Mouse (Mus musculus): Measurements from ENCODE around the gene Abi1. TPM values are rescaled to one million over a fixed set of nuclear protein-coding genes. Genes with fewer than 3 reads are reported as not detected.

The Abi1 gene
- polyA plus RNA-seq, 1 experiment from 2014 or later, result 67.7 TPM

DNA sequence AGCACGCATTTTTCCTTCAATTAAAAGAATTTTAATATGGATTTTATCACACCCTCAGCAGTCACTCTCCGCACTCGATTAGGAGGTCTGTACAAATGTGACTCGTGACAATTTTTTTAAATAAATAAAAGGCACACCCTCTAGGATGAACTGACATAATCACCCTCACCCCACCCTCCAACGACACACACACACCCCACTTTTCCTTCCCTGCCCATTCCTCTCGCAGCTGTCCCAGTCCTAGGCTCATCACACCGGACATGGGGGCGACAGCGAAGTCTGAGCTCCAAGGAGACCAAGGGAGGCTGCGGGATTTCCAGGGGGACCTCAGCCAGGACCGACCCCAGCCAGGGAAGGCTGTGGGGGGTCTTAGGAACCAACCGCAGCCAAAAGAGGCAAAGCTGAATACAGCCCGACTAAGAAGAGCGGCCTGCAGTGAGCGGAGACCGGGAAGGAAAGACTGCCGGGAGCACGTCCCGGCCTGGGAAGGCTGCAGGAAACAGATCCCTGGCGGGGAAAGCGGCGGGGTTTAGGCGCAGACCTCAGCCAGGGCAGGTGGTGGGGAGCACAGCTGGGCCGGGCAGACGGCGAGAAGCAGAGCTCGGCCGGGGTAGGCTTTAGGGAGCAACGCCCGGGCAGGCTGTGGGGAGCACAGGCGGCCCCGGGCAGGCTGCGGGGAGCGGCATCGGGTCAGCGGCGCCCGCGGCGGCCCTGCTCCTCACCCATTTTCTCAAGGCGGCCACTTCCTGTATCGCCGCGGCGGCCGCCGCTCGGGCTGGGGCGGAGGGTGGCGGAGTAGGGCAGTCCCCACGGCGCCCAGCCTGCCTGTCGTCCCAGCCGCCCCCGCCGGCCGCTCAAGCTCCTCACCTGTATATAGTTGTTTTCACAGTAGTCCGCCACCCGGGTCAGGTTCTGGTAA lies 700 bp downstream of the Abi1 start:
- Histone ChIP-seq H3K4me1 (ENCODE audit: control insufficient read depth, insufficient read depth, low read length) (peaks cover 5% of the 10 kb centered on the region), H3K9ac (ENCODE audit: low read length) (peak overlapping the region; percentile 96), H3K27ac (ENCODE audit: low read depth, low read length) (peak overlapping the region; percentile 97), H3K27me3 (replicated peaks; ENCODE audit: control insufficient read depth, insufficient read depth, low read length) (no peaks in the 10 kb centered on the region), H3K36me3 (ENCODE audit: control insufficient read depth, insufficient read depth, low read length) (no peaks in the 10 kb centered on the region), H3K4me3 (ENCODE audit: low read depth, low read length) (peak overlapping the region; percentile 98), H3K9me3 (replicated peaks; ENCODE audit: control insufficient read depth, low read length) (no peaks in the 10 kb centered on the region), H3K4me2 (ENCODE audit: low read length) (peak overlapping the region; percentile 82)
- peak; percentile 42 for DNase-seq (ENCODE audit: low spot score)
- peak; percentile 85 for ATAC-seq
- under 1% methylated on average over 48 of the region's 59 CpGs for WGBS

DNA sequence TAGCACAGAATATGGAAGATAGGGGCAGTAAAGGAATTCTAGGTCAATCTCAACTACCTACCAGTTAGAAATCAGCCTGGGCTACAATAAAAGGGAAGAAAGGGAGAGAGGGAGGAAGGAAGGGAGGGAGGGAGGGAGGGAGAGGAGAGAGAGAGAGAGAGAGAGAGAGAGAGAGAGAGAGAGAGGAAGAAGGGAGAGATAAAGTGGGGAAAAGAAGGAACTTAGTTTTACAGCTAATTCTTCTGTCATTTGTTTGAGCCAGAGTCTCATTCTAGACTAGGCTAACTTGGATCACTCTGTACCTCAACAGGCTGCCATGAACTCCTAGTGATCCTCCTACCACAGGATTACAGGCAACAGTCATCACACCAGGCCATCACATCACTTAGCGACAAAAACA lies 4.6 kb downstream of the Abi1 start:
- Histone ChIP-seq H3K4me2 (ENCODE audit: low read length) (no peak overlapping the region), H3K27ac (ENCODE audit: low read depth, low read length) (no peak overlapping the region), H3K27me3 (replicated peaks; ENCODE audit: control insufficient read depth, insufficient read depth, low read length) (no peaks in the 10 kb centered on the region), H3K4me3 (ENCODE audit: low read depth, low read length) (no peak overlapping the region), H3K4me1 (ENCODE audit: control insufficient read depth, insufficient read depth, low read length) (peaks cover 5% of the 10 kb centered on the region), H3K9me3 (replicated peaks; ENCODE audit: control insufficient read depth, low read length) (no peaks in the 10 kb centered on the region), H3K9ac (ENCODE audit: low read length) (no peak overlapping the region), H3K36me3 (ENCODE audit: control insufficient read depth, insufficient read depth, low read length) (no peaks in the 10 kb centered on the region)
- WGBS, result 97% methylated on average over 1 of the region's 1 CpGs
- ATAC-seq (no peak), DNase-seq (ENCODE audit: low spot score) (no peak)

DNA sequence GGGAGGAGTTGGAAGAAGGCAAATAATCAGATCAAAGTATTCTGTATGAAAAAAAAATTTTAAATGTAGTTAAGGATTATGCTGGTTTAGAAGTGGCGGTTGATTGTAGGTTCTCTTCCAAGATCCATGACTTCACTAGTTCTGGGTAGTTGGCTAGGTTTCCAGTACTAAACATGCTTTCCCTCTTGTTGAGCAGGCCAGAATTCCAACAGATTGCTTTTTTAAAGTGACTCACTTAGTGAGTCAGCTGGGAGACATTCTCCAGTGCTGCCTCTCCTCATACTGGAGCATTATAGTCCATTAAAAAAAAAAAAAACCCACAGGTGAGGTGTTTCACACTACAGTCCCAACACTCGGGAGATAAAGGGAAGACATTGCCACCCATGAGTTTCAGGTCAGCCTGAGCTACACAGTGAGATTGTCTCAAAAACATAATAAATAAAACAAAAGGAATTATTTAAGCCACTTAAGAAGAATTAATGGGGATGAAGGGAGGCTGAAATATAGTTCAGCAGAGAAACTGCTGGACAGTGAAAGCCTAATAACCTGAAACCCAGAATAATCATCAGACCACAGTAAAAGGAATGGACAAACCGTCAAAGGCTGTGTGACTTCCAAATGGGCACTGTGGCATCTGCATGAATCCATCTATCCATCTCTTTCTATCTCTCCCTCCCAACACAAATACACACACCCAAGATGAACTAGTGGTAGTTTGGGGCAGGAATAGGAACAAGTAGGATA lies 5.2 kb downstream of the Abi1 start:
- Histone ChIP-seq H3K27me3 (replicated peaks; ENCODE audit: control insufficient read depth, insufficient read depth, low read length) (no peaks in the 10 kb centered on the region), H3K4me2 (ENCODE audit: low read length) (no peak overlapping the region), H3K36me3 (ENCODE audit: control insufficient read depth, insufficient read depth, low read length) (no peaks in the 10 kb centered on the region), H3K4me1 (ENCODE audit: control insufficient read depth, insufficient read depth, low read length) (peaks cover 5% of the 10 kb centered on the region), H3K9me3 (replicated peaks; ENCODE audit: control insufficient read depth, low read length) (no peaks in the 10 kb centered on the region), H3K27ac (ENCODE audit: low read depth, low read length) (no peak overlapping the region), H3K9ac (ENCODE audit: low read length) (no peak overlapping the region), H3K4me3 (ENCODE audit: low read depth, low read length) (no peak overlapping the region)
- DNase-seq (ENCODE audit: low spot score) (no peak), ATAC-seq (no peak)
- WGBS, result 92% methylated on average over 3 of the region's 3 CpGs

DNA sequence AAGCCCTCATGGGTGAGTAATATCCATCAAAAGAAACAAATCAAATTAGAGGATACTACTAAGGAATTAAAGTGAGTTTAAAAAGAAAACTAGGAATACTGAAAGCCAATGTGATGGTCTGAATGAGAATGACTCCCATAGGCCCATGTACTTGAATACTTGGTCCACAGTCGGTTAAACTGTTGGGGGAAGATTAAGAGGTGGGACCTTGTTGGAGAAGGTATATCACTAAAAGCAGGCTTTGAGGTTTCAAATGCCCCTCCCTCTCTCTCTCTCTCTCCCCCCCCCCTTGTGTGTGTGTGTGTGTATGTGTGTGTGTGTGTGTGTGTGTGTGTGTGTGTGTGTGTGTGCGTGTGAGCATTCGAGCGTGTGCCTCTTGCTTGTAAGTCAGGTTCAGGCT lies 9.4 kb downstream of the Abi1 start:
- H3K9ac ChIP-seq (ENCODE audit: low read length), result no peak overlapping the region
- H3K4me1 ChIP-seq (ENCODE audit: control insufficient read depth, insufficient read depth, low read length), result no peaks in the 10 kb centered on the region
- no peaks in the 10 kb centered on the region for H3K9me3 ChIP-seq (replicated peaks; ENCODE audit: control insufficient read depth, low read length)
- H3K27ac ChIP-seq (ENCODE audit: low read depth, low read length), result no peak overlapping the region
- no peaks in the 10 kb centered on the region for H3K27me3 ChIP-seq (replicated peaks; ENCODE audit: control insufficient read depth, insufficient read depth, low read length)
- no peak for DNase-seq (ENCODE audit: low spot score)
- WGBS, result over 99% methylated on average over 4 of the region's 4 CpGs
- no peaks in the 10 kb centered on the region for H3K36me3 ChIP-seq (ENCODE audit: control insufficient read depth, insufficient read depth, low read length)
- H3K4me2 ChIP-seq (ENCODE audit: low read length), result no peak overlapping the region
- no peak overlapping the region for H3K4me3 ChIP-seq (ENCODE audit: low read depth, low read length)
- ATAC-seq, result no peak

DNA sequence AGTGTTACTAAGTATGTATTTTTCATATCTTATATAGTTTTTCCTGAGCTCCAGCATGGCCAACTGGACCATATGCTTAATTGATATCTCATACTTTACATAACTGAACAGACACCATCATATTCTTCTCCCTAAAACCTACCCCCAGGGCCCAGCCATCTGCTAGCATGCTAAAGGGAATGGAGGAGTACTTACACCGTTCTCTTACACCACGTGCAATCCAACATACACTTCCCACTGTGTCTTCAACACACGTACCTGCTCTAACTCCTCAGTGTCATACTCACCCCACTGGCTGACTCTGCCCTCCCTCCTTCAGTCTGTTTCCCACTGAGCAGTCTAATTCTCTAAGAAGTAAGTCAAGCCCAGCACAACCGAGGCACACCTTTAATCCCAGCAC lies 11.2 kb downstream of the Abi1 start:
- no peaks in the 10 kb centered on the region for H3K4me1 ChIP-seq (ENCODE audit: control insufficient read depth, insufficient read depth, low read length)
- H3K9ac ChIP-seq (ENCODE audit: low read length), result no peak overlapping the region
- 76% methylated on average over 4 of the region's 4 CpGs for WGBS
- no peaks in the 10 kb centered on the region for H3K27me3 ChIP-seq (replicated peaks; ENCODE audit: control insufficient read depth, insufficient read depth, low read length)
- ATAC-seq (no peak), DNase-seq (ENCODE audit: low spot score) (no peak)
- H3K4me2 ChIP-seq (ENCODE audit: low read length), result no peak overlapping the region
- no peak overlapping the region for H3K27ac ChIP-seq (ENCODE audit: low read depth, low read length)
- no peaks in the 10 kb centered on the region for H3K9me3 ChIP-seq (replicated peaks; ENCODE audit: control insufficient read depth, low read length)
- no peaks in the 10 kb centered on the region for H3K36me3 ChIP-seq (ENCODE audit: control insufficient read depth, insufficient read depth, low read length)
- no peak overlapping the region for H3K4me3 ChIP-seq (ENCODE audit: low read depth, low read length)

DNA sequence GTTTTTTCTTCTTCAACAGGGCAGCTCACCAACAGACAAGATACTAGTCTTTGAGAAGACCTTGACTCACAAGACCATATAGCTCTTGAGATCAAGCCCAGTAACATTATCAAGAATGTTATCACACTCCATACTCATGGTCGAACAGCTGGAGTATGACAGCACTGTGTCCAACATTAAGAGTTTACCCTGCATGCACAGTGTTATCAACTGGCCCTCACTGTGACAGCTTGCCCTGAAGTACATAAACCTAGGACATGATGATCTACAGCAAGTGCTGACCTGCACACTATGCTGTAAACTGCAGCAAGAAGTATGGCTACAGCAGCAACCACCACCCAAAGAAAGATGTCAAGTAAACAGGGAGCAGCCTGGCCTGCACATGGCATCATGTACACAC lies 13.7 kb downstream of the Abi1 start:
- no peaks in the 10 kb centered on the region for H3K36me3 ChIP-seq (ENCODE audit: control insufficient read depth, insufficient read depth, low read length)
- H3K27ac ChIP-seq (ENCODE audit: low read depth, low read length), result no peak overlapping the region
- H3K4me1 ChIP-seq (ENCODE audit: control insufficient read depth, insufficient read depth, low read length), result 0 out of 2 replicates have a peak, but pooled peaks cover 3% of the 10 kb centered on the region
- DNase-seq (ENCODE audit: low spot score), result no peak
- no peaks in the 10 kb centered on the region for H3K9me3 ChIP-seq (replicated peaks; ENCODE audit: control insufficient read depth, low read length)
- H3K4me2 ChIP-seq (ENCODE audit: low read length), result no peak overlapping the region
- no peaks in the 10 kb centered on the region for H3K27me3 ChIP-seq (replicated peaks; ENCODE audit: control insufficient read depth, insufficient read depth, low read length)
- 97% methylated on average over 1 of the region's 1 CpGs for WGBS
- no peak overlapping the region for H3K9ac ChIP-seq (ENCODE audit: low read length)
- H3K4me3 ChIP-seq (ENCODE audit: low read depth, low read length), result no peak overlapping the region
- ATAC-seq, result no peak

DNA sequence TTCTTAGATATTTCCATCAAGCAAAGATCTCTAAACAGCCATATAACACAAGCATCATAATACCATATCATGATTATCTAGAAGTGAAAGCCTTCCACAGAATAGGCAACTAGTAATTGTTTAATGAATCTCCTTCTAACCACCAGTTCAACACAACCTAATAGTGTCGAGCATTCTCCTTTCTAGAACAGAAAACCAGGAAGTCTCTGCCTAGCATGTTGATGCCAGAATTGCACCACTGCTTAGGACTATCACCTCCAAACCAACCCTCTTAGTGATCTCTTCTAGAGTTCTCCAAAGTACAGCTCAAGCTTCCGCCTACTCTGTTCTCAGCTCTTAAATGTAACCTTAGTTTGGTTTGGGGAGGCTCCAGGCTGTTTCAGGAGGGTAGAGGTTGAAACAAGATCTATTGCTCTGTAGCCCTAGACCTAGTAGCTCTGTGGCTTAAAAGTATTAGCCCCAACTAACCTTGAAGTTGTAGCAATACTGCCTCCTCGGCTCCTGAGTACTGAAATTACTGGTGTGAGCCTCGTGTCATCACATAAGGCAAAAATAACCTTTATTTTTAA lies 16.2 kb downstream of the Abi1 start:
- DNase-seq (ENCODE audit: low spot score), result no peak
- Histone ChIP-seq H3K27ac (ENCODE audit: low read depth, low read length) (no peak overlapping the region), H3K4me3 (ENCODE audit: low read depth, low read length) (no peak overlapping the region), H3K9ac (ENCODE audit: low read length) (no peak overlapping the region), H3K9me3 (replicated peaks; ENCODE audit: control insufficient read depth, low read length) (no peaks in the 10 kb centered on the region), H3K36me3 (ENCODE audit: control insufficient read depth, insufficient read depth, low read length) (no peaks in the 10 kb centered on the region), H3K4me2 (ENCODE audit: low read length) (no peak overlapping the region), H3K4me1 (ENCODE audit: control insufficient read depth, insufficient read depth, low read length) (0 out of 2 replicates have a peak, but pooled peaks cover 3% of the 10 kb centered on the region), H3K27me3 (replicated peaks; ENCODE audit: control insufficient read depth, insufficient read depth, low read length) (no peaks in the 10 kb centered on the region)
- no peak for ATAC-seq
- WGBS, result 93% methylated on average over 4 of the region's 4 CpGs

DNA sequence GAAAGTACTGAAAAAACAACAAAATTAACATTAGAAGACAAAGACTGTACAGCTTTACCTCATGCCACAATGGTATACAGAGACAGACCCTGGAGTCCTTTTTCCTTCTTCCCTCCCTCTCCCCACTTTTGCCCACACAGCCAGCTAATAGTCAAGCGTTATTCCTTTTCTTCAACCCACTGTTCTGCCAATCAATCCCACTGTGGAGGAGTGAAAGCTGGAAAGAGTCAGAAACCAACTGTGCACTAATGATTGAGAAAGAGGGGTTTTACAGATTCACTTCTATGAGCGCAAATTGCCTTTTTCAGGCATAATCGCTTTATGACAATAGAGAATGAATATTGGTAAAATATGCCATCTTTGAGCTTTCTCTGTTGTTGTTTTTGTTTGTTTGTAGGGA lies 17.0 kb downstream of the Abi1 start:
- ATAC-seq (no peak), DNase-seq (ENCODE audit: low spot score) (no peak)
- Histone ChIP-seq H3K36me3 (ENCODE audit: control insufficient read depth, insufficient read depth, low read length) (no peaks in the 10 kb centered on the region), H3K4me1 (ENCODE audit: control insufficient read depth, insufficient read depth, low read length) (0 out of 2 replicates have a peak, but pooled peaks cover 3% of the 10 kb centered on the region), H3K9me3 (replicated peaks; ENCODE audit: control insufficient read depth, low read length) (no peaks in the 10 kb centered on the region), H3K9ac (ENCODE audit: low read length) (no peak overlapping the region), H3K4me3 (ENCODE audit: low read depth, low read length) (no peak overlapping the region), H3K27me3 (replicated peaks; ENCODE audit: control insufficient read depth, insufficient read depth, low read length) (no peaks in the 10 kb centered on the region), H3K27ac (ENCODE audit: low read depth, low read length) (no peak overlapping the region), H3K4me2 (ENCODE audit: low read length) (no peak overlapping the region)
- 71% methylated on average over 3 of the region's 3 CpGs for WGBS

Measured in forebrain, embryonic 14.5 days (tissue).